Mouse (Mus musculus) liver, embryonic 14.5 days (tissue): ENCODE measurements at regions not wholly inside any gene's neighbourhood (a gene's known extent, or its start where the extent isn't known, plus 50 kb on each side); places are given as distances from the start of the nearest gene placed in this dataset.
A peak's percentile ranks its signal among the peaks of the same experiment; 100 is the strongest.

Experiments
- ATAC-seq: fragments of 200-750 bp; cut with Nextera tagmentation; 2 replicates; pipeline ENCODE4 v1.8.0; 2017; ENCODE audit warnings: moderate number of reproducible peaks, mild to moderate bottlenecking, moderate library complexity; ENCODE audit not compliant: insufficient read depth
- DNase-seq, 3 experiments: peaks; one replicate each; pipeline ENCODE4 v3.0.0-alpha.2; 2012 to 2013; ENCODE audit warnings: low read depth in 3 of 3, low spot score in 3 of 3
- H3K27ac ChIP-seq: fragments of 300-500 bp; sonication (generic); 2 replicates; pipeline ENCODE4 v1.5.1; 2014; ENCODE audit warnings: moderate library complexity, mild to moderate bottlenecking, control low read depth, inconsistent platforms
- H3K27me3 ChIP-seq: fragments of 300-500 bp; sonication (generic); 2 replicates; pipeline ENCODE4 v1.6.1; 2014; ENCODE audit warnings: mild to moderate bottlenecking, low read length, moderate library complexity; ENCODE audit not compliant: control insufficient read depth, insufficient read depth
- H3K36me3 ChIP-seq: fragments of 300-500 bp; sonication (generic); replicated peaks from 2 replicates; pipeline ENCODE4 v1.6.1; 2014; ENCODE audit warnings: low read depth; ENCODE audit not compliant: control insufficient read depth, insufficient read depth
- H3K4me1 ChIP-seq, 2 experiments: fragments of 200-500 bp in 1 of 2; fragments of 300-500 bp in 1 of 2; sonication (generic) in 1 of 2; replicated peaks; 2 replicates each; pipeline ENCODE4 v1.6.1; 2012 to 2014; ENCODE audit warnings: antibody characterized with exemption in 1 of 2, inconsistent platforms in 1 of 2, low read length in 1 of 2; ENCODE audit not compliant: control insufficient read depth in 2 of 2, insufficient read depth in 2 of 2
- H3K4me2 ChIP-seq: fragments of 300-500 bp; sonication (generic); 2 replicates; pipeline ENCODE4 v1.6.1; 2014; ENCODE audit warnings: low read depth, mild to moderate bottlenecking, control low read depth, moderate library complexity
- H3K4me3 ChIP-seq, 2 experiments: fragments of 200-500 bp in 1 of 2; fragments of 300-500 bp in 1 of 2; sonication (generic) in 1 of 2; 2 replicates each; pipeline ENCODE4 v1.5.1; 2012 to 2014; ENCODE audit warnings: low read depth in 2 of 2, low read length in 2 of 2, mild to moderate bottlenecking in 2 of 2, control low read depth in 1 of 2, inconsistent platforms in 1 of 2, moderate library complexity in 1 of 2; ENCODE audit not compliant: insufficient read depth in 1 of 2
- H3K9ac ChIP-seq: fragments of 300-500 bp; sonication (generic); replicated peaks from 2 replicates; pipeline ENCODE4 v1.6.1; 2014; ENCODE audit warnings: mild to moderate bottlenecking, control low read depth, moderate library complexity
- H3K9me3 ChIP-seq: fragments of 300-500 bp; sonication (generic); 2 replicates; pipeline ENCODE4 v1.6.1; 2016; ENCODE audit warnings: low read length, mixed read lengths; ENCODE audit not compliant: control insufficient read depth
- CTCF ChIP-seq: IDR thresholded peaks from 2 replicates; pipeline ENCODE4 v1.5.1; 2016; ENCODE audit warnings: antibody characterized with exemption, low read depth, control low read depth
- EP300 ChIP-seq: IDR thresholded peaks from 2 replicates; pipeline ENCODE4 v1.6.1; 2016; ENCODE audit warnings: antibody characterized with exemption, low read depth
- WGBS: fragments of 180-500 bp; shearing (Covaris S2); extraction: QIAGEN DNeasy Blood & Tissue Kit; methylation state at CpG from one replicate; pipeline ENCODE4 v1.1.7; 2014; ENCODE audit not compliant: insufficient replicate concordance; 5-methylcytosine and 5-hydroxymethylcytosine counted together

DNA sequence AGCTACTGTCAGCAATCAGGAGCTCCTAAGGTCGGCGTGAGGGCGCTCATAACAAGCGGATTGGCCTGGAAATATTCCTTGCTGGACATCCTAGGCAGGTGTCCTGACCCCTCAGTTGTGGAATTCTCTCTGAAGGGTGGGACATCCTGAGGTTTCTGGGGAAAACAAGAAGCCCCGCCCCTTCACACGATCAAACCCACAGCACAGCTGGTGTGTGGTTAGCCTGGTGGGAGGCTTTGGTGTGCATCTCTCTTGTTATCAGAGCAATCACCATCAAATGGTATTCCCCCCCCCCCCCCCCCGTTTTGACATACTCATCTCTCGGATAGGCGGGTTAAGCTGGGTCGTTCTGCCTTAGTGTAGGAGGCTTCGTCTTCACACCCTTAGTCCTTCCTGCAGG, 546.8 kb upstream of the Adam5 start:
- Histone ChIP-seq H3K9ac (no peak overlapping the region), H3K9me3 (no peaks in the 10 kb centered on the region), H3K4me2 (no peak overlapping the region), H3K4me1 (no peaks in the 10 kb centered on the region), H3K4me3 (no peak overlapping the region), H3K27me3 (no peaks in the 10 kb centered on the region), H3K27ac (no peak overlapping the region), H3K36me3 (no peaks in the 10 kb centered on the region)
- no peak for DNase-seq
- ATAC-seq: no peak
- WGBS: 42% methylated on average over 8 of the region's 11 CpGs
- TF ChIP-seq CTCF: no peak
- TF ChIP-seq EP300: no peak

DNA sequence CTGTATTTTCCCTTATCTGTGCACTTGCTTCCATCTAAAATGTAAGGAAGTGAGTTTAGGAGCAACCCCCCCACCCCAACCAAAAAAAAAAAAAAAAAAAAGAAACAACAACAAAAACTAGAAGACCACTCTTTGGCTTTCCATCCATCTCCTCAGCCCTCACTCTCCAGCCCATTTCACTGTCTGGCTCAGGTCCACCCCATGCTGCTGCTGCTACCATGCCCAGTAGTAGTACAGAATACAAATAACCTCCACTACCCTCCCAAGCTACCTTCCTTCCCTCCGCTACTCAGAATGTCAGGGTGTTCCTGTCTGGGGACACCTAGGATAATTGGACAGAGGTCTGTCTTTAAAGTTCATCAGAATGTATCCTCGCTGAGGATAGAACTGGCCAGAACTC, 545.2 kb upstream of the Adam5 start:
- 66% methylated on average over 2 of the region's 2 CpGs for WGBS
- no peak overlapping the region for H3K4me2 ChIP-seq

DNA sequence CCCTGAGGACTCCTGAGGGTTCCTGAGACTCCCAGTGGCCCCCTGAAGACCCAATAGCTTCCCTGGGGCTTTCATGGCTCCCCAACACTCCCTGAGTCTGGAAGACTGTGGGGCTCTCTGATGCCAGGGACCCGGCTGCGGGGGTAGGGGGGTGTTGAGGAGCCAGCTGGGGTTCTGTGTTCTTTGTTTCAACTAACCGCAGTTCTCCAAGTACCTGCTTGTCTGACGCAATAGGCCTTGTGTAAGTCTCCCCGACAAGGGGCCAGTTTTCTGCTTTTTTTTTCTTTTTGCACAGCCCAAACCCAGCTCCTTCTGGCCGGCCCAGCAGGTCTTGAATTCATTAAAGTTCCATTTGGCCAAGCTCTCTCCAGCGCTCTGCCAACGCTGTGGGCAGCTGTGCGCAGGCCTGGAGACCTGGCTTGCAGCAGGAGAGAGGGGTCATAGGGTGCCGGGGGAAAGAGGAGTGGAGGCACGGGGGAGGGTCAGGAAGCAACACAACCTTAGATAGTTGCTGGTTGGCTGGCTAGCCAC, 544.5 kb upstream of the Adam5 start:
- no peaks in the 10 kb centered on the region for H3K9me3 ChIP-seq
- TF ChIP-seq CTCF (no peak), EP300 (no peak)
- no peak overlapping the region for H3K27ac ChIP-seq
- peak overlapping the region; percentile 2; the same call in 1 of the 2 replicates for H3K4me2 ChIP-seq
- no peak overlapping the region for H3K4me3 ChIP-seq
- no peaks in the 10 kb centered on the region for H3K27me3 ChIP-seq
- no peak overlapping the region for H3K9ac ChIP-seq
- no peak for ATAC-seq
- H3K4me1 ChIP-seq: no peaks in the 10 kb centered on the region
- 22% methylated on average over 11 of the region's 11 CpGs for WGBS
- no peak for DNase-seq
- no peaks in the 10 kb centered on the region for H3K36me3 ChIP-seq

More for the DNA sequence above, 545.2 kb upstream of the Adam5 start:
- ATAC-seq (no peak), DNase-seq (no peak)
- H3K4me1 ChIP-seq: no peaks in the 10 kb centered on the region
- no peaks in the 10 kb centered on the region for H3K27me3 ChIP-seq
- no peak overlapping the region for H3K9ac ChIP-seq
- H3K36me3 ChIP-seq: no peaks in the 10 kb centered on the region
- TF ChIP-seq EP300: no peak
- no peak for TF ChIP-seq CTCF
- H3K27ac ChIP-seq: no peak overlapping the region
- no peaks in the 10 kb centered on the region for H3K9me3 ChIP-seq
- no peak overlapping the region for H3K4me3 ChIP-seq

DNA sequence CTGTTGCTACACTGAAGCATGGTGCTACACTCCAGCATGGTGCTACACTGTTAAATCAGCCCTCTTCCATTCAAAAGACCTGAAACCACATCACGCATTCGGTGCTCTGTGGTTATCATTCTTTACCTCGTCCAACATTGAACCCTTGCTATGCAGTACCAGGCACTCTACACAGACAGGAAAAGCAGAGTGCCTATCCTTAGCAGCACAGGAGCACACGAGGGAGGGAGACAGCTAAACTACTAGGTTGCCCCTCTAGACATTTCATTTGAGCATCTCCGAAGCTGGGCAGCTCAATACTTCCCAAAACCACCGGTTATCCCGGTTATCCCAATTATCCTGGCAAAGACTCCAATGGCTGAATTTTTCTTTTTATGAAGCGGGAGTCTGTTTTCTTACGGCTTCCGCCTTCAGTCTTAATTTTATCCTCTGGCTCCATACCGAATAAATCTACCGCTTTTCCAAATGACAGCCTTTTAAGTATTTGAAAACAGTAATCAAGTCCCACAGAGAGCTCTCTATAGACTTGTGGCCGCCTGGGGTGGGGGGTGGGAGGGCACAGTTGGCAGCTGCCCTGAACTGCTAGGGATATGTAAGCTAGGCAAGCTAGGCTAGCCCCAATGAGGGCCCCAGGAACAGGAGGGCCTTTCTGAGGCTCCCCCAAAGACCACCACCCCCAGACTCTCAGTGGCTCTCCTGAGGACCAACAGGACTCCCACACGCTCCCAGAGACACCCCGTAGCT, 543.8 kb upstream of the Adam5 start:
- H3K4me3 ChIP-seq: no peak overlapping the region
- no peak for DNase-seq
- no peaks in the 10 kb centered on the region for H3K27me3 ChIP-seq
- no peak for ATAC-seq
- no peak overlapping the region for H3K4me2 ChIP-seq
- no peaks in the 10 kb centered on the region for H3K4me1 ChIP-seq
- no peak overlapping the region for H3K27ac ChIP-seq
- 54% methylated on average over 15 of the region's 15 CpGs for WGBS
- no peak for TF ChIP-seq CTCF
- no peak for TF ChIP-seq EP300
- no peak overlapping the region for H3K9ac ChIP-seq
- H3K9me3 ChIP-seq: no peaks in the 10 kb centered on the region
- no peaks in the 10 kb centered on the region for H3K36me3 ChIP-seq

DNA sequence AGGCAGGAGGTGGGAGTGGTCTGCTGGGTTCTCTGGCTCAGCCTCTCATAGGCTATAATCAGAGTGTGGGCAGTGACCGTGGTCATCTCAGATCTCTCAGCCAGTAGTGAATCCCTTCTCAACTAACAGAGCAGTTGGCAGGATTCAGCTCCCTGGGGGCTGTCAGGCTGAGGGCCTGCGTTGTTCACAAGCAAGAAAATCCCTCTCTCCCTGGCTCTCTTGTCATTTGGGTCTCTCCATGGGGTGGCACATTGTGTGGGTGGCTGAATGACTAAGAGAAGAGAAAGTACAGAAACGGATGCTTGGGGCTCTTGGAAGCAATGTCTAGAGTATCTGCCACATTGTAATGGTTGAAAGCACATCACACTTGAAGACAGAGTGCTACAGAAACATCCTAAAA, 542.0 kb upstream of the Adam5 start:
- WGBS: 45% methylated on average over 3 of the region's 3 CpGs
- no peak for DNase-seq
- TF ChIP-seq EP300 (no peak), CTCF (no peak)
- no peak for ATAC-seq
- Histone ChIP-seq H3K4me2 (no peak overlapping the region), H3K36me3 (no peaks in the 10 kb centered on the region), H3K9ac (no peak overlapping the region), H3K27ac (no peak overlapping the region), H3K4me1 (no peaks in the 10 kb centered on the region), H3K9me3 (no peaks in the 10 kb centered on the region), H3K4me3 (no peak overlapping the region), H3K27me3 (no peaks in the 10 kb centered on the region)
